Mouse (Mus musculus): ENCODE measurements around the gene Sp8.

The Sp8 gene

GRCm38 (mm10) chr12:118848496-118849202 lies 2.5 kb downstream of the Sp8 start:
- no peak for DNase-seq (ENCODE audit: low spot score in 2 of 2)

DNA sequence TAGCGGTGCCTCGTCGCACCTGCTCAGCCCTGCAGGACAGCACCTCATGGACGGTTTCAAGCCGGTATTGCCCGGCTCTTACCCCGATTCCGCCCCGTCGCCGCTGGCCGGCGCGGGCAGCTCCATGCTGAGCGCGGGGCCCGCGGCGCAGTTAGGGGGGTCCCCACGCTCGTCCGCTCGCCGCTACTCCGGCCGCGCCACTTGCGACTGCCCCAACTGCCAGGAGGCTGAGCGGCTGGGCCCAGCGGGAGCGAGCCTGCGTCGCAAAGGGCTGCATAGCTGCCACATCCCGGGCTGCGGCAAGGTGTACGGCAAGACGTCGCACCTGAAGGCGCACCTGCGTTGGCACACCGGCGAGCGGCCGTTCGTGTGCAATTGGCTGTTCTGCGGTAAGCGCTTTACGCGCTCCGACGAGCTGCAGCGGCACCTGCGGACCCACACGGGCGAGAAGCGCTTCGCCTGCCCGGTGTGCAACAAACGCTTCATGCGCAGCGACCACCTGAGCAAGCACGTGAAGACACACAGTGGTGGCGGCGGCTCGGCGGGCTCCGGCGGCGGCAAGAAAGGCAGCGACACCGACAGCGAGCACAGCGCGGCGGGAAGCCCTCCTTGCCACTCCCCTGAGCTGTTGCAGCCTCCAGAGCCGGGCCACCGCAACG lies 3.2 kb downstream of the Sp8 start:
- DNase-seq (ENCODE audit: low spot score in 2 of 2) = no peak

- DNase-seq (ENCODE audit: low spot score in 2 of 2) = no peak
Measured at GRCm38 (mm10) chr12:118849996-118850395, 3.9 kb downstream of the Sp8 start.

GRCm38 (mm10) chr12:118850851-118851410 lies 4.8 kb downstream of the Sp8 start:
- no peak for DNase-seq (ENCODE audit: low spot score in 2 of 2)

- DNase-seq (ENCODE audit: low spot score in 2 of 2) = no peak
Measured at GRCm38 (mm10) chr12:118853331-118853730, 7.2 kb downstream of the Sp8 start.

DNA sequence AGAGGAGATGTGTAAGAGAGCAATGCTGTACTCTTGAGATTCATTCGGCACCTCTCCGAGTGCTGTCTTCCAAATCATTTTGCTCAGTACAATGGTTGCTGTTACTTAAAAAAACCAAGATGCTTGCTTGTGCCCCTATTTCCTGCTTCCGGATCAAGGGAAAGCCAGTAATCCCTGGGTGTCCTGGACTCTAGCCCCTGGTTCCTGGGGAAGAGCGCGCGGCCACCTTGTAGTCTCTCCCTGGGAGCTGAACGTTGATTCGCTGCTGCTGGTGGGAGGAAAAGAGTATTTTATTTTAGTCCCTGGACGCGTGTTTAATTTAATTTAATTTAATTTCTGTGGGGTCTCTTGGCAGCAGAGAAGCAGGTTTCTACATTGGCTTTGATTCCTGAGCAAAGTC lies 8.3 kb downstream of the Sp8 start:
- no peak for DNase-seq (ENCODE audit: low spot score in 2 of 2)

DNA sequence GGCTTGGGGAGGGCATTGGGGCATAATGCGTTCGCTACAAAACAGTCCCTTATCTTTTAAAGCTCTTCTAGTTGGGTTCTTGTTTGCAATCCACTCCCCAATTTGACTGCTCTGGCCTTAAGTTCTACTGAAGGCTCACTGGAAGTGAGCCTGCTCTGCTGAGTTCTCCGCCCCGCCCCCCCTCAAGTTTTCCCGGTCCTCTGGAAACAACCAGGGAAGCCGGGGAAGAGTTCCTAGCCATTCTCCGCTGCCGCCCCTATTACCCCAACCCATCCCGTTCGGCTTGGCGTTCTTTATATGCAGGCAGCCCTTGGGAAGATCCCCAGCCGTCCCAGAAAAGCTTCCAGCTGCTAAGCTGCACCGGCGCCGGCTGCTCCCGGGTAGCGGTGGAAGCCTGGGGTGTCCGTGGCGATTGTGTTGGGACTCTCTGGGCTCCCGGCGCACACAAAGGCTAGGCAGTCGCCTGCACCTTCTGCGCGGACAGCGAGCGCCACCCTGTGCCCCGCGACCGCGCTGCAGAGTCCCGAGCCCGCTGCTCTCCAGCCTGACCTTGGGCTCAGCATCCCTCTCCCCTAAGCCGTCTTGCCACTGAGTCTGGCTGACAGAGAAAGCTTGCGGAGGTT lies 8.8 kb downstream of the Sp8 start:
- peak in 1 of 2 experiments; percentile 65 for DNase-seq (ENCODE audit: low spot score in 2 of 2)

DNA sequence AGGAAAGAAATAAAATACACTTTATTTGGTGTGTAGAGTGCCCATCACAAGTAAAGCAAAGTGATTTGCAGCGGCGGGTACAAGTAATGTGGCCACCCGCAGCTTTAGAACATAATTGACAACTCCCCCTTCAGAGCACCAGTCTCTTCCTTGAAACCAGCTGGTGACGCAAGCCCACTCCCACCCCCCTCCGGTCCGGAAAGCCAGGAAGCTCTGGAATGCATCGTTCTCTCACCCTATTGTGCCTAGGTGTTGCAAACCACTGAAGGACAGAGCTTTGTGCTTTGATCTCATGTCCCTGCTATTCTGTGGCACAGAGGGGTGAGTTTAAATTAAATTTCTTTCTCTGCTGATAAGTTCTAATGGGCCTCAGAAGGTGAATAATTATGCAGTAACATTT lies 10.0 kb downstream of the Sp8 start:
- DNase-seq (ENCODE audit: low spot score in 2 of 2) = no peak

- no peak for DNase-seq (ENCODE audit: low spot score in 2 of 2)
Measured at GRCm38 (mm10) chr12:118872673-118873072, 26.5 kb downstream of the Sp8 start.

DNA sequence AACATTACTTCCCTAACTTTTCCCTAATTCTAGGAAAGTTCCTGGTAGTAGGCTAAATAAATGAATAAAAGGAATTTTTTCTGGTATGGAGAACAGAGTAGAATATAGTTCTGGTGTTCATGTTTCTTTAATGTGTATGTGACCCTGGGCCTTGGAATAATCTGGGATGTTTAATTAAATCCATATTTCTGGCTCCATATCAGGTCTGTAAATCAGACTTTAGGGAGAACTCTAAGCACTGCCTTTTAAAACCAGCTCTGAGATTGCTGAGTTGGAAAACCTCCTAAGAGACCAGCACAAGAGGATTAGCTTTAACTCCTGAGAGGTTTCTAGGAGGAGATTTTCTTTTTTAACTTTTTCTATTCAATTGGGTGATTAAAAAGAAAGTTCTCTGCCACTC lies 36.7 kb downstream of the Sp8 start:
- no peak for DNase-seq (ENCODE audit: low spot score in 2 of 2)

DNA sequence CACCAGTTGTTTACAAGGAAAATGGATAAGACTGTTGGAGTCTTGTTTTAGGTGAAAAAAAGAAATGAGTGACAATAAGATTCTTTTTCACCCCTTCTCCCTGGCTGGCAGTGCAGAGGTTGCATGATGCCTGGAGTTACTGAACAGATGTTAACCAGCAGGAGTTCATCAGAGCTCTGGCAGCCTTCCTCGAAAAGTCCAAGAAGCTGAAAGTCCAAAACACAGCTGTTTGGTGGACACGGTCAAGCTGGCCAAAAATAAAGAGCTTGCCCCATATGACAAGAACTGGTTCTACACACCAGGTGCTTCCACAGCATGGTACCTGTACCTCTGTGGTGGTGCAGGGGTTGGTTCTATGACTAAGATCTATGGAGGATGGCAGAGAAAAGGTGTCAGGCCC lies 41.8 kb downstream of the Sp8 start:
- DNase-seq (ENCODE audit: low spot score in 2 of 2) = no peak

Data from frontal cortex, postnatal 10 days (tissue).